Mouse (Mus musculus) kidney, adult 11 months (tissue): ENCODE measurements around the gene Mchr1.
A peak's percentile ranks its signal among the peaks of the same experiment; 100 is the strongest.

Experiments
- DNase-seq: peaks from one replicate; pipeline ENCODE4 v3.0.0; 2022

Gene Mchr1

DNA sequence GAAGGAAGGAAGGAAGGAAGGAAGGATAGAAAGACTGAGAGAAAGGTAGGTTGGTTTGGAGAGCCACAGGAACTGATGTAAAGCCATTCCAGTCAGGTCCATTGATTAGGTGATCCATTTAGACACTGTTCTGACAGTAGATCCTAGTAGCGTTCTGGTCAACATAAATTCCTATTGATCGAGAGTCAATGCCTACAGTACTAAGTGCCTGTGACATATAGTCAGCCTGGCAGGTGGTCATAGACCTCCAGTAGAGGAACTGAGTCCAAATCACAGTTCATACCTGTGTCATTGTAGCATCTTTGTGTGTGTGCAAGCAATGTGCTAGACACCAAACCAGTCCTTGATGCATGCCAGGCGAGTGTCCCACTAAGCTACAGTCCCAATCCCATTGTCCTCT lies 7.0 kb upstream of the Mchr1 start:
- DNase-seq = no peak

GRCm38 (mm10) chr15:81229791-81230190 lies 5.5 kb upstream of the Mchr1 start:
- peak; percentile 75 for DNase-seq

- DNase-seq = no peak
Observed at GRCm38 (mm10) chr15:81231325-81231724, 4.0 kb upstream of the Mchr1 start.

- DNase-seq = no peak
Observed at GRCm38 (mm10) chr15:81236062-81236461, 763 bp downstream of the Mchr1 start.

DNA sequence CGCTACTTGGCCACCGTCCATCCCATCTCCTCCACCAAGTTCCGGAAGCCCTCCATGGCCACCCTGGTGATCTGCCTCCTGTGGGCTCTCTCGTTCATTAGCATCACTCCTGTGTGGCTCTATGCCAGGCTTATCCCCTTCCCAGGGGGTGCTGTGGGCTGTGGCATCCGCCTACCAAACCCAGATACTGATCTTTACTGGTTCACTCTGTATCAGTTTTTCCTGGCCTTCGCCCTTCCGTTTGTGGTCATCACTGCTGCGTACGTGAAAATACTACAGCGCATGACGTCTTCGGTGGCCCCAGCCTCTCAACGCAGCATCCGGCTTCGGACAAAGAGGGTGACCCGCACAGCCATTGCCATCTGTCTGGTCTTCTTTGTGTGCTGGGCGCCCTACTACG lies 2.2 kb downstream of the Mchr1 start:
- no peak for DNase-seq

GRCm38 (mm10) chr15:81239261-81239660 lies 4.0 kb downstream of the Mchr1 start:
- DNase-seq = peak; percentile 33

GRCm38 (mm10) chr15:81239794-81240343 lies 4.6 kb downstream of the Mchr1 start:
- no peak for DNase-seq

GRCm38 (mm10) chr15:81246890-81247289 lies 11.6 kb downstream of the Mchr1 start:
- no peak for DNase-seq

GRCm38 (mm10) chr15:81247583-81248340 lies 12.5 kb downstream of the Mchr1 start:
- peak; percentile 91 for DNase-seq

- no peak for DNase-seq
Observed at GRCm38 (mm10) chr15:81248341-81248679, 13.0 kb downstream of the Mchr1 start.

DNA sequence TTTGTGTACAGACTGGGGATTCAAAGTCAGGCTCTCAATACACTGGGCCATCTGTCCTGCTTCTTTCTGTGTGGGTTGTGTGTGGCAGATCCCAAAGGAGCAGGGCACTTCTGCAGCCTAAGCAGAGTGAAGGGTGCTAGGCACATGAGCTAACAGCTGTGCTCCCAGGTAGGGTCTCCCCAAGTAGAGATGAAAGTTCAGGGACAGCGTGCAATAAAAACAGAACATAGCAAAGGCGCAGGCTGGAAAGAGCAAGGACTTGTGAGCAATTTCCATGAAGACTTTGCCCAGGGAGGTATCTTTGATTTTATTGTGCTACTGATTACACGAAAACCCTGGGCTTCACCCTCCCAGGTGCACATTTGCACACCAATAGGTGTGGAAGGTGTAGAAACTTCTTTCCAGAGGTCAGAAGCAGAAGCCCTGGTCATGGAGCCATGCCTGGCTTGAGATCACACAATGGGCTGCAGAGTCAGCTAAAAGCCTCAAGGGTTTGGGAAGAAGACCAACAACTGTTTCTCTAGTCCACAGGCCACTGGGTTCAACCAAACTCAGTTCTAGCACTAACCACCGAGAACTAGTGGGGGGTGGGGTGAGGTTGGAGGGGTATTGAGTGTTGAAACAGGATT lies 13.8 kb downstream of the Mchr1 start:
- peak; percentile 34 for DNase-seq

DNA sequence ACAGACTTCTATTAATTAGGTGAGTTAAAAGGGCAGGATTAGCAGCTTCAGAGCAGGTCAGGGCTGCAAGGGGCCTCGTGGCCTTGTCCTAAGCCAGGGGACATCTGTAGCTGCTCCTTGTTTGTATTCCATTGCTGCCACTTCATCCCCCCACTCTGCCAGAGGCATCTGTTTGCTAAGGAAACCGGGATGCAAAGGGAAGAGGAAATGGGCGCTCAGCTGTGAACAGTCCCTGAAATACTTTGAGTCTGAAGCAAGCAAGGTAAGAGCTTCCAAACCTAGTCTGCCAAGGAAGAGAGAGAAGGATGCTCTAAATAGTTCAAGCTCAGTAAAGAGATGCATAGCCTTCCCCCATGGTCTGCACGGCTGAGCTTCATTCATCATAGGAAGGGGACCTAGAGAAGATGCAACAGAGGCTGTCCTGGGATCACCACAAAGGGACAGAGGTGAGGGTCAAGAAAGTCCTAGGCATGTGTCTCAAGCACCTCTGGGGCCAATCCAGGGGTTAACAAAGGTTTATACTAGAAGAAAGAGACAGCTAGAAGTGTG lies 17.4 kb downstream of the Mchr1 start:
- DNase-seq = no peak

- peak; percentile 15 for DNase-seq
Observed at GRCm38 (mm10) chr15:81253585-81253984, 18.3 kb downstream of the Mchr1 start.

DNA sequence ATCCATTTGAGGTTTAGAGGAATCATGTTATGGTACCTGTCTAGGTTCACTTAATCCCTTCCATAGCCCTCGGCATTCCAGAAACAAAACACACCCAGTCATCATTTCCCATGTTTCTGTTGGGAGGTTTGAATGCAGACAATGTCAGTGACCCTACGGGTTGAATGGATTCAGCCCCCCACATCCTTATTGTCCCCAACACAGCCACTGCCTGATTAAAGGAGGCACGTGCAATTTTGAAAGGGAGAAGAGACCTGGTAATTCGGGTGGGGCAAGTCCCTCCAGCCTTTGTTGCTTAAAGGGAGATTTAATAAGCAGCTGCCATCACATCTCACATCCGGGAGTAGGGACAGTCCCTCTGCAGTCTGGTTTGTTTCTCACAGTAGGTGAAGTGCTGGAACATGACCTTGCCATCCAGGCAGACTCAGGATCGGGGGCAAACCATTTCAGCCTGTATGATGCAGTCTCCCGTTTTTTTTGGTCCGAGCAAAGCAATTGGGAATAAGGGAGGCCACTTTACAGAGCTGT lies 18.9 kb downstream of the Mchr1 start:
- no peak for DNase-seq

DNA sequence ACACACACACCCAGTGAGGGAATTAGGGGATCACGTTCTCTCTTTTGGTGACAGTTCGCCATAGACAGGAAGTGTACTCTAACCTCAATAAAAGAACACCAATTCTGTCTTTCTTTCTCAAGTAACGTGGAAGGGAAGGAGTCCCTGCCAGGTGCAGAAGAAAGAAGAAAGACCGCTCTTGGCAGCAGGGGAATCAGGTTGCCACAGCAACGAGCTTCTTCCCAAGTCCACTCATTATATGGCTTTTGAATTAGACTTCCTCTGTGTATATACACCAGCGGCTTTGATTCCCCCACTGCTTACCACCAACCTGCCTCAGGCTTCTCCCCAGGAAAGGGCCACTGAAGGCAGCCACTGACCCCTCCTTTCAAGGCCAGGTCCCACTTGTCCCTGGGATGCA lies 19.8 kb downstream of the Mchr1 start:
- no peak for DNase-seq

DNA sequence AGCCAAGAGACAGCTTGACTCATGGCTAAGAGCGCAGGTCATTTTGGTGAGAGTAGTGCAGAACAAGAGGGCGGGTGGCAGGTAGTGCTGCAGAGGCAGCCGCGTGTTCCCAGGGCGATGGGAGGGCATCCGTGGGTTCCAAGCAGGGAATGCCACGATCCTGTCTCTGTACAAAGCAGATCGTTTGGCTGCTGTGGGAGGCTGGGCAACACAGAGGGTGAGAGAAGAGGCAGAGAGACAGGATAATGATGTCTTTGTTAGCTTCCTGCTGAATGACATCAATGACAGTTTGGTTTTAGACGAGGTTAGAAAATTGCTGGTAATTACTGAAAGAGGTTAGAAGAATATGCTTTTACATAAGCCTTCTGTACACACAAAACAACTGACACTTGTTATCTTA lies 23.0 kb downstream of the Mchr1 start:
- no peak for DNase-seq

GRCm38 (mm10) chr15:81259304-81259703 lies 24.0 kb downstream of the Mchr1 start:
- no peak for DNase-seq

DNA sequence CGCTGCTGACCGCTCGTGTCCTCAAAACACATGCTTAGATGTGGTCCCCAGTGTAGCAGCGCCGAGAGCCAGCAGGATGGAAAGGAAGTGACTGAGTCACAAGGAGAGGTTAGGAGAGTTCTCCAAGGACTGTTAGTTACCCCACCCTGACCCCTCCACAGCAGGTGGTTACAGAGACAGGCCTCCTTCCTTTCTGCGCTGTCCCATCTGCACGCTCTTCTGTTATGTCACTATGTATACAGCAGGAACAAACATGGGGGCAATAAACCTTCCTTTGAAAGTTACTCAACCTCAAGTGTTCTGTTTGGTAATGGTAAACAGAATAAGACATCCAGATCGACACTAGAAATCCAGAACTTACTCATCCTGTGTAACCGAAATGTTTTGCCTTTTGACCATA lies 24.9 kb downstream of the Mchr1 start:
- DNase-seq = no peak

DNA sequence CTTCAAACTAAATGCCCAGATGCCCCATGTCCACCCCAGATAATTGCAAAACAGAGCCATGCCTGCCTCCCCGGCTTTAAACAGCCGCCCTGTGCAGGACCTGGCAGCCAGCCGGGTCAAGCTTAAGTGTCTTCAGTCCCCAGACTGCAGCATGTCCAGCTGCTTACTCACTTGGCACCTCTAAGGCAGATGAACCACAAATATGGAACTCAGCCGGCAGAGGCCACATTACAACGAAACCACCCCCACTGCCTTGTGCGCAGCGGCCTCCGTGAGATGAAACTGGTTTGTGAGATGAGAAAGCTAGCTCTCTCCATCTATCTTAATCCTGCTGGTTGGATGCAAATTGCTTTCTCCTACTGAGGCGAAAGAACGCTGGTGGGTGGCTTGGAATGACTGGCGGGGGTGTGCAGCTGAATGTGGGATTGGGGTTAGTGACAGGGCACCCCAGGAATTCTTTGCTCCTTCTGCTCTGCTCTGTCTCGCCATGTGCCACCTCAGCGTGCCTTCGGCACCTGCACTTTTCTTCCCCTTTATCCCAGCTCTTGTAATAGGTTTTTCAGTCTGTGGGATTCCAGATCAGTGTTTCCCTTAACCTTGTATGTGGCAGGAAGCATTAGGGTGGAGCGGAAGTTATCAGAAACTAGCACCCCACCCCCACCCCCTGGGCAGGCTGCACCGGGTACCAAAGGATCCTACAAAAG lies 29.2 kb downstream of the Mchr1 start:
- DNase-seq = no peak

DNA sequence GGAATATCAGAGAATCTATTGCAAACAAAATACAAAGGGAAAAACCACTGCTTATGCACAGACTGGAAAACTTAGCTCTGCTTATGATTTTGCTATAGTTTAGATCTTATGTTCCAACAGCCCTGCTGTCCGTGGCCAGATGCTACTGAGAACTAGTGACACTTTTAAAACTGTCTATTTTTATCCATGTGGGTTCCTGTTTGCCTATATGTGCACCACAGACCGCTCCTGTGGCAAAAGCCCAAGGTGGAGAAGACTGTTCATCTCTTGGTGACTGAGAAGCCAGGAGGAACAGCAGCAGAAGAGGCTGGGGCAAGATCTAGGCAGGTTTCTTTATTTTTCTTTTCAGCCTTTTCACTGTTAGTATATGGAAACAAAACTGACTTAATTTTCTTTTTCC lies 32.1 kb downstream of the Mchr1 start:
- no peak for DNase-seq

- DNase-seq = peak; percentile 40
Observed at GRCm38 (mm10) chr15:81272305-81273053, 37.2 kb downstream of the Mchr1 start.

DNA sequence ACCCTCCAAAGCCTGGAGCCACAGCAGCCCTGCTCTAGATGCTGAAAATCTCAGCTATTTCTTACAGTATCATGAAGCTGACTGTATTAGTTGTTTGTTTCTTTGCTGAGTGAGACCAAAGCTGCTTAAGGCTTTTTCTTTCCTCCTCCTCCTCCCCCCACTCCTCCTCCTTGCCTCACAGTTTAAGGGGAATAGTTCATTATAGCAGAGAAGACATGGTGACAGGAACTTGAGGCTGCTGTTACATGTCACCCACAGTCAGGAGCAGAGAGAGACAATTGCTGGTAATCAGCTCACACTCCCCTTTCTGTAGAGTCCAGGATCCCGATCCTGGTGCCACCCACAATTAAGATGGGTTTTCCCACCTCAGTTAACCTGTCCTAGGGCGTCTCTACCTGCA lies 38.1 kb downstream of the Mchr1 start:
- DNase-seq = no peak

DNA sequence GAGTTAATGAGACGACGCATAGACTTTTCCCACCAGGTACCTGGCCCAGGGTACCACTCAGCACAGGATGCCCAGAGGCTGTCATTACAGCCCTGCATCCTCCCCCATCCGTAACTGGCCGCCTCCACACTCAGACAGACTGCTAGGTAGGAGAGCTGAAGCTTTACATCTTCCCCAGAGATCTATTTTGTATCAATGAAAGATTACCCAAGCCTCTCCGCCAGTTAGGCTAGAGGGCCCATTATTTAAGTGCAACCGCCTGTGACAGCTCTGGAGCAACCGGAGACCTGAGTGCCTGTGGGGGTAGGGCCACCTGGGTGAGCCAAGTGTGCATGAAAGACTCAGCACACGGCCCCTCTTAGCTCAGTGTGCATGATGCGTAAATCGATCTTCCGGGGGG lies 42.6 kb downstream of the Mchr1 start:
- DNase-seq = no peak
